Mouse (Mus musculus) urinary bladder, adult 18-20 months (tissue): ENCODE measurements at regions not wholly inside any gene's neighbourhood (a gene's known extent, or its start where the extent isn't known, plus 50 kb on each side); places are given as distances from the start of the nearest gene placed in this dataset.

Experiments
- DNase-seq, 2 experiments: peaks; one replicate each; pipeline ENCODE4 v3.0.0; 2022; ENCODE audit warnings: low spot score in 2 of 2, mixed read lengths in 2 of 2

DNA sequence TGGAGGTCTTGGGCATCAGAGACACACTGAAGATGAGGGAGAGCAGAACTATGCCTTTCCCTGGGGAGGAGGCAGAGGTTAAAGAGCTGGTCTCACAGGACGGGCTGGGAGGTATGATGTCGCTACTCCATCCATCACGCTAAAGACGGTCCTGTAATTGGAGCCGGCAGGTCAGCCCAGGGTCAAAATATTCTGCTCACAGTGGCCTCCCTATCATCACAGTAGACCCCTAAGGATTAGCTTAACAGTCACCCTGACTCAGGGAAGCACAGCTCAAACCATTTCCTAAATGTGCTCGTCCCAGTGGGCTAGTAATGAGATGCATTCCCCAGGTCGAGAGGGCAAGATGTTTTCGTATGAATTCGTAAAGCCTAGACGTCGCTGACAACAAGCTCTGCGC is 53.7 kb upstream of the Mon1b start:
- DNase-seq, result no peak

- DNase-seq, result peak in 1 of 2 experiments; percentile 3
These were observed 53.0 kb upstream of the Mon1b start for GRCm38 (mm10) chr8:113582180-113582975.

DNA sequence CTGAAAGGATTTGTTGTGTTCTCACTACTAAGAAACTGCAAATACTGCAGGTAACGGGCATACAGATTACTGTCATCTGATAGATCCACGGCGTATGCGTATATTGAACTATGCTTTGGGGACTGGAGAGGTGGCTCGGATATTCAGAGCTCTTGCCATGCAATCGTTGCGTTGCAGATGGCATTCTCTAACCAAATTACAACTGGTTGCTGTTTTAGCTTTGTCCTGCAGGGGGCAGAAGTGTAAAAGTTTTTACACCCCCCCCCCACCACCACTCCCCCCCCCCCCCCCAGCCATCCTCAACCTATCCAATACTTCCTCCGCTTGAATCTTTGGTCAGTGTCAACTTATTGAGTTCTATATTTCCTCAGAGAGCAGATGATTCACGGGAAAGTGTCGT is 51.6 kb upstream of the Mon1b start:
- no peak for DNase-seq
